Mouse (Mus musculus): ENCODE measurements around the gene Btbd7.

DNA sequence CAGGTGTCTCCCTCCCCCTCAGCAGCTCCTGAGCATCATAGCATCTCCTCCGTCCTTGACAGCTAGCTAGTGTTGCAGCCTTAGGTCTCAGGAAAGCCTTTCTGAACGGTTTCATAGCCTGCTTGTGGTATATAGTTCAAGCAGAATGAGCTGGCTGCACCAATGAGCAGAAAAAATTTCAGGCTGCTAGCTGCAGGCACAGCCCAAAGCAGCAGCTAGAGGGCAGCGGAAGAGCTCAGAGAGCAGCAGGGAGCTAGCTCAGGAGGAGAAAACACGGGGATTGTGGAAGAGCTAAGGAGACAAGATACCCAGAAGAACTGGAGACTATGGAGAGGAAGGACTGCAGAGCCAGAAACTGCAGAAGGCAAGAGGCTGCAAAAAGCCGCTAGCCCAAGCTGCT lies 7.5 kb upstream of the Btbd7 start:
- TF ChIP-seq CTCF (IDR thresholded peaks at IDR 0.05; ENCODE audit: extremely low read depth, insufficient read length, insufficient replicate concordance, low read depth, low read length), result peak; percentile 54; the same call in 1 of the 2 replicates
- TF ChIP-seq POLR2A (IDR thresholded peaks at IDR 0.05; ENCODE audit: low read depth, low read length), result no peak
